Mouse (Mus musculus): Measurements from ENCODE around the gene Surf1.

DNA sequence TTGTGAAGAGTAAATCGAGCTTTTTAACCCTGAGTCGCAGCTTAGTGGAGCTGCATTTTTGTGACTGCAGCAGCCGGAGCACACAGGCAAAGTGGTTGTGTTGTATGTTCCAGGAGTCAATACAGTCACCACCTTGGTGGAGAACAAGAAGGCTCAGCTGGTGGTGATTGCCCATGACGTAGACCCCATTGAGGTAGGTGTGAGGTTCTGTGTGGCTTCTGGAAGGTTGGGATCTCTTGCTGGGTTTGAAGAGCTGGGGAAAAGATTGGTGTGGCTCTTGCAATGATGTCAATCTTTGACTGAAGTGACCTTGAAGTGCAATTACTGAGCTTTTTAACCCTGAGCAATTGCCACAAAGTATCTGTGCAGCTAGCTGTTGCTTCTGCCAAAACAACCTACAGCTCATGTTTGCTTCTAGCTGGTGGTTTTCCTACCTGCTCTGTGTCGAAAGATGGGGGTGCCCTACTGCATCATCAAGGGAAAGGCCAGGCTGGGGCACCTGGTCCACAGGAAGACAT is 4.0 kb downstream of the Surf1 start:
- TF ChIP-seq CTCF (IDR thresholded peaks at IDR 0.05; ENCODE audit: low read depth) = no peak
- TF ChIP-seq EP300 (IDR thresholded peaks at IDR 0.05; ENCODE audit: low read depth) = no peak
